Mouse (Mus musculus) limb, embryonic 11.5 days (tissue): ENCODE results near the gene Hist1h2an. TPM values are rescaled to one million over a fixed set of nuclear protein-coding genes. Genes with fewer than 3 reads are reported as not detected.
"Not testable (repeated sequence)": the region's sequence is repeated elsewhere in the genome, so short reads cannot be mapped to it uniquely, and the experiment has no call there.

Experiments
- ATAC-seq: fragments of 200-750 bp; cut with Nextera tagmentation; 2 replicates; pipeline ENCODE4 v1.8.0; 2017; ENCODE audit warnings: low read depth; ENCODE audit not compliant: insufficient number of reproducible peaks, low FRiP score, low TSS enrichment
- DNase-seq: peaks from one replicate; pipeline ENCODE4 v3.0.0-alpha.2; 2015; ENCODE audit warnings: low spot score
- H3K27ac ChIP-seq: fragments of 300-500 bp; sonication (generic); replicated peaks from 2 replicates; pipeline ENCODE4 v1.5.1; 2014; ENCODE audit warnings: low read depth, mild to moderate bottlenecking, low read length
- H3K27me3 ChIP-seq: fragments of 300-500 bp; sonication (generic); 2 replicates; pipeline ENCODE4 v1.6.1; 2014; ENCODE audit warnings: mild to moderate bottlenecking, low read length, mixed read lengths; ENCODE audit not compliant: control insufficient read depth, insufficient read depth
- H3K36me3 ChIP-seq: fragments of 300-500 bp; sonication (generic); 2 replicates; pipeline ENCODE4 v1.6.1; 2014; ENCODE audit warnings: mild to moderate bottlenecking, low read length, moderate library complexity, mixed read lengths; ENCODE audit not compliant: control insufficient read depth, insufficient read depth
- H3K4me1 ChIP-seq: fragments of 300-500 bp; sonication (generic); 2 replicates; pipeline ENCODE4 v1.6.1; 2014; ENCODE audit warnings: low read length, mixed read lengths; ENCODE audit not compliant: control insufficient read depth, insufficient read depth
- H3K4me2 ChIP-seq: fragments of 300-500 bp; sonication (generic); 2 replicates; pipeline ENCODE4 v1.6.1; 2014; ENCODE audit warnings: low read depth, mild to moderate bottlenecking, moderate library complexity; ENCODE audit not compliant: severe bottlenecking
- H3K4me3 ChIP-seq: fragments of 300-500 bp; sonication (generic); 2 replicates; pipeline ENCODE4 v1.5.1; 2014; ENCODE audit warnings: low read depth, low read length
- H3K9ac ChIP-seq: fragments of 300-500 bp; sonication (generic); 2 replicates; pipeline ENCODE4 v1.6.1; 2014; ENCODE audit warnings: mild to moderate bottlenecking, low read length
- H3K9me3 ChIP-seq: fragments of 300-500 bp; sonication (generic); 2 replicates; pipeline ENCODE4 v1.6.1; 2016; ENCODE audit warnings: low read length; ENCODE audit not compliant: control insufficient read depth
- WGBS: fragments of 180-500 bp; shearing (Covaris S2); extraction: QIAGEN DNeasy Blood & Tissue Kit; methylation state at CpG from one replicate; pipeline ENCODE4 v1.1.7; 2014; 5-methylcytosine and 5-hydroxymethylcytosine counted together
- polyA plus RNA-seq: library from polyadenylated mRNA; unstranded; fragments of >200 nt; fragmentation: Nextera tagmentation; extraction: Ambion mirVana; gene quantifications from 2 replicates; pipeline ENCODE4 v1.2.1, GENCODE M21; 2014

Gene Hist1h2an
- polyA plus RNA-seq, 1 experiment from 2014 or later = 7.5 TPM

GRCm38 (mm10) chr13:21781021-21781555 lies 5.9 kb downstream of the Hist1h2an start:
- H3K4me1 ChIP-seq = peaks cover 8% of the 10 kb centered on the region; the same call in 1 of the 2 replicates
- peak overlapping the region; percentile 91 for H3K4me2 ChIP-seq
- no peaks in the 10 kb centered on the region for H3K9me3 ChIP-seq
- peak overlapping the region; percentile 100 for H3K27ac ChIP-seq
- no peaks in the 10 kb centered on the region for H3K27me3 ChIP-seq
- WGBS = 42% methylated on average over 6 of the region's 6 CpGs
- H3K9ac ChIP-seq = peak overlapping the region; percentile 45; the same call in 1 of the 2 replicates
- no peak overlapping the region for H3K4me3 ChIP-seq
- DNase-seq = peak; percentile 41
- H3K36me3 ChIP-seq = no peaks in the 10 kb centered on the region
- no peak for ATAC-seq

- no peaks in the 10 kb centered on the region for H3K27me3 ChIP-seq
Measured at GRCm38 (mm10) chr13:21779767-21780731, 7.0 kb downstream of the Hist1h2an start, which contains the start of gene Hist1h1b. Hist1h1b (minus strand) TSS chr13:21780625.

GRCm38 (mm10) chr13:21778814-21779766 lies 7.9 kb downstream of the Hist1h2an start:
- Histone ChIP-seq H3K9me3 (no peaks in the 10 kb centered on the region), H3K4me3 (peak overlapping the region; percentile 73), H3K4me1 (peaks cover 5% of the 10 kb centered on the region; the same call in 1 of the 2 replicates), H3K36me3 (no peaks in the 10 kb centered on the region), H3K27me3 (no peaks in the 10 kb centered on the region), H3K27ac (peak overlapping the region; percentile 100), H3K9ac (peak overlapping the region; percentile 97), H3K4me2 (peak overlapping the region; percentile 91)
- ATAC-seq = peak; percentile 84
- DNase-seq = peak; percentile 86
- 5% methylated on average over 33 of the region's 33 CpGs for WGBS

More at GRCm38 (mm10) chr13:21779767-21780731, 7.0 kb downstream of the Hist1h2an start, which contains the start of gene Hist1h1b:
- H3K27ac ChIP-seq = peak within 1 kb of the TSS; percentile 100
- peak; percentile 65; the same call in 1 of the 2 replicates for ATAC-seq
- WGBS = under 1% methylated on average over 44 of the region's 44 CpGs
- H3K9ac ChIP-seq = peak within 1 kb of the TSS; percentile 97
- H3K4me2 ChIP-seq = peak within 1 kb of the TSS; percentile 91
- DNase-seq = peak; percentile 88
- H3K4me1 ChIP-seq = peaks cover 8% of the 10 kb centered on the region; the same call in 1 of the 2 replicates
- H3K4me3 ChIP-seq = peak within 1 kb of the TSS; percentile 73
- H3K9me3 ChIP-seq = no peaks in the 10 kb centered on the region
- no peaks in the 10 kb centered on the region for H3K36me3 ChIP-seq

DNA sequence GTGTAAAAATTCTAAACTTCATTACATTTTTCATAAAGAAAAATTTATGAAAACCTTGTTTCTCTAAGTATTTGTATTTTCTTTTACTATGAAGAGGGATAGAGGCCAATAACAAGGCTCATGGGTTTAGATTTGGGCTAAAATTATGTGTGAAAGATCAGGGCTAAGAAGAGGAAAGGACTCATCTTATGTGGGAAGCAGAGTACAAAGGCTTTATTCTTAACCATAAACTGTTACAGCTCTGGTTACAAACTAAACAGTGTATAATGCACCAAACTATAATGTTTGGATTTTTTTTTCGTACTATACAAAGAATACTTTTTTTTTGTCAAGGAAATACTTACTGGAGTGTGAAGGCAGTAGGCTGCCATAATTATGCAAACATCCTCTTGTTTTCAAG lies 31.3 kb downstream of the Hist1h2an start:
- Histone ChIP-seq H3K9ac (no peak overlapping the region), H3K36me3 (no peaks in the 10 kb centered on the region; the same call in 1 of the 2 replicates)
- 83% methylated on average over 1 of the region's 1 CpGs for WGBS

DNA sequence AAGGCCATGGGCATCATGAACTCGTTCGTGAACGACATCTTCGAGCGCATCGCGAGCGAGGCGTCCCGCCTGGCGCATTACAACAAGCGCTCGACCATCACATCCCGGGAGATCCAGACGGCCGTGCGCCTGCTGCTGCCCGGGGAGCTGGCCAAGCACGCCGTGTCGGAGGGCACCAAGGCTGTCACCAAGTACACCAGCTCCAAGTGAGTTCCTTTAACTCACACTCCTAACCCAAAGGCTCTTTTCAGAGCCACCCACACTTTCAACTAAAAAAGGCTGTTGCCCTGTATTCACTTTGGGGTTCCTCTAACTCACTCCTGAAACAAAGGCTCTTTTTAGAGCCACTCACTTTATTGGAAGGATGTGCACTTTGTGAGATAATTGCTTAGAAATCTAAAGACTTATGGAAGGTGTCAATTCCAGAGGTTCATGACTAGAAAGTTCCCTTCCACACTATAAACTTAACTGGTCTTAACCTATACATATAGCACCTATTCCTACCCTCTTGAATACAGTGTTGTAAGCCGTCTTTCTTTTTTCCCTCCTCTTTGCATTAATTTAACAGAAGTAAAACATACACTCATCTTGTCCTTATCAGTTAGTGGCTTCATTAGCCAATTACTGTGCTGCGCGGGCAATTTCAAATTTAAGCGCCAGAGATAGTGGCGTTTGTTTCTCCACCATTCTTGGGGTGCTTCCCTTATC lies 32.6 kb downstream of the Hist1h2an start:
- H3K4me1 ChIP-seq, ATAC-seq, H3K9me3 ChIP-seq, H3K27me3 ChIP-seq, H3K36me3 ChIP-seq: not testable (repeated sequence)
- Histone ChIP-seq H3K4me3 (peak overlapping the region; percentile 35), H3K4me2 (peak overlapping the region; percentile 52), H3K9ac (peak overlapping the region; percentile 59), H3K27ac (peak overlapping the region; percentile 83)
- WGBS = under 1% methylated on average over 19 of the region's 26 CpGs
- peak; percentile 53 for DNase-seq

More for the DNA sequence above, 31.3 kb downstream of the Hist1h2an start:
- H3K27ac ChIP-seq = no peak overlapping the region
- ATAC-seq (no peak), DNase-seq (no peak)
- H3K27me3 ChIP-seq = no peaks in the 10 kb centered on the region
- H3K4me1 ChIP-seq = no peaks in the 10 kb centered on the region
- no peak overlapping the region for H3K4me2 ChIP-seq
- H3K4me3 ChIP-seq = no peak overlapping the region
- H3K9me3 ChIP-seq = no peaks in the 10 kb centered on the region

- H3K9ac ChIP-seq = peak within 1 kb of the TSS; percentile 67
- under 1% methylated on average over 40 of the region's 50 CpGs for WGBS
Measured at GRCm38 (mm10) chr13:21753524-21754285, 33.3 kb downstream of the Hist1h2an start, which contains the start of the genes Hist1h2ak and Hist1h2bn. Hist1h2ak (minus strand) TSS chr13:21753827. Hist1h2bn (plus strand) TSS chr13:21754123.

DNA sequence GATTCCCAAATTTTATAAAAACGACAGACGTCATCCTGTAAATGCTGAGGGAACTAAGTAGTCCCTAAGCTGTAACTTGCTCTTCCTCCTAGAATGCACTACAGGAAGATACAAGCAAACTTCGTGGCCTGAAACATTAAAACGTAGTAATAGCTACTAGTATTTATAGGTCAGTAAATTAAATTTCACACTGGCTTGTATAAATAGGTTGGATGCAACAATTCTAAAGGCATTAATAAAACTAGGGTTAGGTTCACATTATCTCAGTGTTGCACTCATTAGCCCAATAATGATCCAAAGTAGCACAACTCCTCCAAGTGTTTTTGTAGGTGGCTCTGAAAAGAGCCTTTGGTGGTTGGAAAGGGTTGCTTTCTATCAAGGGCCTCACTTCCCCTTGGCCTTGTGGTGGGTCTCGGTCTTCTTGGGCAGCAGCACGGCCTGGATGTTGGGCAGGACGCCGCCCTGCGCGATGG lies 33.9 kb downstream of the Hist1h2an start:
- DNase-seq (no peak), ATAC-seq (no peak)
- H3K9ac ChIP-seq = peak overlapping the region; percentile 67
- H3K4me1 ChIP-seq = no peaks in the 10 kb centered on the region
- H3K27me3 ChIP-seq = no peaks in the 10 kb centered on the region
- no peaks in the 10 kb centered on the region for H3K9me3 ChIP-seq
- peak overlapping the region; percentile 35 for H3K4me3 ChIP-seq
- peak overlapping the region; percentile 55 for H3K4me2 ChIP-seq
- 5% methylated on average over 10 of the region's 10 CpGs for WGBS
- H3K27ac ChIP-seq = peak overlapping the region; percentile 92
- no peaks in the 10 kb centered on the region for H3K36me3 ChIP-seq

More at GRCm38 (mm10) chr13:21753524-21754285, 33.3 kb downstream of the Hist1h2an start, which contains the start of the genes Hist1h2ak and Hist1h2bn:
- Histone ChIP-seq H3K4me3 (peak within 1 kb of the TSS; percentile 35), H3K27ac (peak within 1 kb of the TSS; percentile 92), H3K4me2 (peak within 1 kb of the TSS; percentile 55)
- not testable (repeated sequence) for H3K4me1 ChIP-seq, H3K9me3 ChIP-seq, H3K27me3 ChIP-seq, H3K36me3 ChIP-seq
- peak; percentile 82 for DNase-seq
- ATAC-seq = peak; percentile 92
